Mouse (Mus musculus): Measurements from ENCODE around the gene Ifne.

Gene Ifne

DNA sequence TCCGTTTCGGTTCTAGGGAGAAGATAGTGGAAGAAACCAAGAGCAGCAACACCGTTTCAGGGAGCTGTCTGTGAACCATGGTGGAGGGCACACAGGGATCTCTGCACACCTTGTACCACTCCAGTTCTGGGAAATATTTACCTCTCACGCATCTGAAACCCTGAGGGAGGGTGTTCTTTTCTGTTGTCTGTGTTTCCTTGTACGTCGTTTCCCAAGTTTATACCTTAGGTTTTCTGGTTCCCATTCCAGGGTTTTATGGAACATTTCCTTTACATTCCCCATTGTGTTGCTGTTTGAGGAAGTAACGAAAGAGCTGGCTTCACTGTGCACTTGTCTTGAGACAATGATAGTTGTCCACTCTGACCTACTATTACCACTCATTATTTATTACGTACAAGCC is at the start of gene Ifne:
Gene Ifne, minus strand, starts transcription at position 101 of the 400 bp plus-strand sequence.
- no peak for DNase-seq (ENCODE audit: low read depth, low spot score)

- no peak for DNase-seq (ENCODE audit: low read depth, low spot score)
Measured at GRCm38 (mm10) chr4:88928341-88929102, 48.5 kb upstream of the Ifne start.

- no peak for DNase-seq (ENCODE audit: low read depth, low spot score)
Measured at GRCm38 (mm10) chr4:88927850-88928249, 47.8 kb upstream of the Ifne start.

DNA sequence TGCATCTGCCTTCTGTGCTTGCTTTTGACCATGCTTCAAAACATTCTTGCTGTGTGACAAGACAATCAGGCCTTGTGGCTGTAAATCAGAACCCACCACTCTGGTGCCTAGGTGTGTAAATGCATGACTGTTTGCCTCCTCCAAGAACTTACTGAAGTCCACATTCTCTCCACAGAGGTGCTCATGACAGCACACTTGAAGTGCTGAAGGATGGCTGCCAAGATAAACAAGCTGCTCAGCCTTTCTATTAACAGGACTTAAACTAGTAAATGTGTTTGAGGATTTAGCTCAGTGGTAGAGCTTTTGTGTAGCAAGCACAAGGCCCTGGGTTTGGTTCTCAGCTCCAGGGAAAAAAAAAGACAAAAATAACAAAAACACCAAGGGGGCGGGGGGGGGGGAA is 46.6 kb upstream of the Ifne start:
- no peak for DNase-seq (ENCODE audit: low read depth, low spot score)

- DNase-seq (ENCODE audit: low read depth, low spot score), result no peak
Measured at GRCm38 (mm10) chr4:88926082-88926481, 46.1 kb upstream of the Ifne start.

GRCm38 (mm10) chr4:88925456-88925855 is 45.5 kb upstream of the Ifne start:
- DNase-seq (ENCODE audit: low read depth, low spot score), result no peak

DNA sequence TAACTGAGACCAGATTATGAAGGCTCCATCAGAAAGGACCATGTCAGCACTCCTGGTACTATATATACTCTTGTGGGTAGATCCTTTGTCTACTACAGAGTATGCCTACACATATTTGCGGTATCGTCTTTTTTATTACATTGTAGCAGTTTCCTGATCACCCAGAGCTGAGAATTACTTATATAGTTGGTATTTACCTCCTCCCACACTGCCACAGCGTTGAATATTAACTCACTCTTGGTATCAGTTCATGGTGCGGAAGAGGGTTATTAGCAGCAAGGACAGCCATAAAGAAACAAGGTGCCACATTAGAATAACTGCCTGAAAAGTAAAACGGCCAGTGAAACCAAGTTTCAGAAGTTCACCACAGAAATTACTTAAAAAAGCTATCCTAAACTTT is 41.3 kb upstream of the Ifne start:
- DNase-seq (ENCODE audit: low read depth, low spot score), result no peak

DNA sequence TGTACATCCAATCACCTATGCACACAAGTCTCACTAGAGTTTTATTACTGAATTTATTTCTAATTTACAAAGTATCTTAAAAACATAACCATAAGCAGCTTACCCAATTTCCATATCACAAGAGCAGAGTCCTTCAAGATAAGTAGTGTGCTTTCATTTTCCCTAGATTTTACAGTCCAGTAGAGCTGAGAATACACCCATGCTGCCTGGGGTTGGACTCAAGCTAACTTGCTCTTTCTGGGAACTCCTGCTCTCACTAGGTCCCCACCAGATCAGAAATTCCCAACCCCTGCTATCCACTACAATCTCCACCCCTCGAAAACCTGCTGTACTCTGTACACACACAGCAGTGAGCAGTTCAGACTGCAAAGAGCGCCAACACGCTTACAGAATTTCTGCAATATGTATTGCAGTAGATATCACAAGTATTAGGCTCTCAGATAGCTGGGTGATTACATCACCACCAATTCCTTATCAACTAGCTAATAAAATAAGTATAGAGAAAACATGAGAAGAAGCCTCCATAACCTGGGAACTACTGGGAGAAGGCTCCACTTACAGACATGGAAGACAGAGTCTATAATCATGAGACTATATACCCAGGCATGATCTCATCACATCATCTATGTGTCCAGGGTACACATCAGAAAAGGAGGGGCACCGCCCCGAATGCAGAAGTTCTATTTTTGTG is 37.9 kb upstream of the Ifne start:
- no peak for DNase-seq (ENCODE audit: low read depth, low spot score)

DNA sequence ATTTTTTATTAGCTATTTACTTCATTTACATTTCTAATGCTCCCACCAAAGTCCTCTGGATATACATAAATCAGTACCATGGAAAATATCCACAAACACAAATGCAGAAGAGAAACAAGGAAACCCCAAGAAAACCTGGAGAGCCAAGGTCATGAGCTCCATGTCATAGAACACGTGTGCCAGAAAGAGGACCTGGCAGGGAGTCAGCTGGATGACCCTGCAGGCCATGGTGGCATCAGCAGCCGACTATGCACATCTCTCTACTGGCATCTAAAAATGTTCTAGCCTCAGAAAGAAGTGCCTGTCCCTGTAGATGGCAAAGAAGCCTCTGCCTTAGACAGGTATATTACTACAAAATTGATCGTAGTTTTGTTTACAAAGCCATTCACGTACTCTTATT is 36.3 kb upstream of the Ifne start:
- DNase-seq (ENCODE audit: low read depth, low spot score), result no peak

DNA sequence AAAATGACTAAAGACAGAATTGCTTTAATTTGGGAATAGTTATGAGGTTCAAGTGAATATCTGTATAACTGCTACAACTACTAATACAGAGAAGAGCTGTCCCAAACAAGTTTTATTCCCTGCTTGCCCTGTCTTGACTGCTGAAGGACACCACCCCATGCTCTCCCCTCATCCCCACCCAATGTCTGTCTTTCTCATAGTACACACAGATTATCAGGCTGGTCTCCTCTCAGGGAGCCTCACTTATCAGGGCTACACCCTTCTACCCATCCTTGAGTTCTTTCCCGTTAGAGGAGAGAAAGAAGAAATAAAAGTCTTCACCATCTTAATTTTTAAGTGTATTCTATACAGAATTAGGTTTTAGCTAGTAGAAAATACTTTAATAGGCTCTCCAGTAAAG is 34.0 kb upstream of the Ifne start:
- no peak for DNase-seq (ENCODE audit: low read depth, low spot score)

DNA sequence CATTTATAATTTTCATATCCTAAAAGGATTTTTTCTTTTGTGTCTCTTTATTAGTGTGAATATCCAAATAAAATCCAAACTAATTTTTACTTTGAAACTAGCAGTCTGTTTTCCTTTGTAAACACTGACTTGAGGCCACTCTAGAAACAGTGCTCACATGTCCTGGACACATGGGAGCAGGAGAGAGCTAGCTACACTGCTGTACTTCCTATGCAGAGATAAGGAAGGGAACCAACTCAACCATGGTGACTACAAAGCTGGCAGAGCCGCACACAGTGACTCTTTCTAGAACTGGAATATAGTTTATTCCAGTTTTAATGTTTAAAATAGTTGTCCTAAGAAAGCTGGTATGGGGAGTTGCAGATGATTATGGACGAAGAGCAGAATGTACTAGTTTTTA is 32.9 kb upstream of the Ifne start:
- no peak for DNase-seq (ENCODE audit: low read depth, low spot score)

GRCm38 (mm10) chr4:88912187-88912586 is 32.2 kb upstream of the Ifne start:
- DNase-seq (ENCODE audit: low read depth, low spot score), result no peak

GRCm38 (mm10) chr4:88909600-88910534 is 29.9 kb upstream of the Ifne start:
- no peak for DNase-seq (ENCODE audit: low read depth, low spot score)

DNA sequence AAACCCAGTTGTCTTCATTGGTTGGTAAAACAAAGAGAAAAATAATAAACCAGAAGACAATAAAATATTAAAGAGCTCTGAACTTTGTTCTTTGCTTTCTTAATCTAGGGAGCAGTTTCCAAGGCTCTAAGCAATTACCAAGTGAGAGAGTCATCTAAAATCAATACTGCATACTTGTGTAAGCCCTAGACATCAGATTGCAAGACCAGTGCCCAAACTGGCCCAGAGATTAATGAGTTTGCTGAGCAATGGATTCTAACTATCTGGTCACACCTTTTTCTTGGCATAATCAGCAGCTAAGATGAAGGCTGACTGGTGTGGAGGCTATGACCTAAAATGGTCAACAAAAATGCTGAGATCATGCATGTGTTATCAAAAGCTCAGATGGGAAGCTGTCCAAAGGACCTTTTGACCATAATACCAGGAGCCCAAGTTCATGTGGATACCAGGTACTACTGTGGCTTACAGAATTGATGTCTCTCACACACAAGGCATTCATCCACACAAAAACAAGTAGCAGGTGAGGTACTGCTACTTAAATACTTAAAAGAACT is 13.3 kb upstream of the Ifne start:
- DNase-seq (ENCODE audit: low read depth, low spot score), result no peak

DNA sequence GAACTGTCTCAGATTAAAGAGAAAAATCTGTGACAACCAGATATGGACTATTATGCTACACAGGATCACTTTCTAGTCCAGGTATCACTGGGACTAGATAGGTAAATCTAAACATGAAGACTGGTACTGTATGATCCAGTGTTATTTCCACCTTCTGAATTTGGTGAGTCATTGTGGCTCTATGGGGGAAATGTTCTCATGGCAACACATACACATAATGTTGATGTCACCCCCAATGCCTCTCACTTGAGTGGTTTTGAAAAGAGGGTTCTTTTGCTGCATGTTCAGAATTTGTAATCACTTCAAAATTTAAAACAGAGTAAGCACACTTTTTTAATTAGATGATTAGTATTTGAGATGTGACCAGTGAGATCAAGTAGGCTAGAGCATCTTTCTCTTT is 8.2 kb upstream of the Ifne start:
- DNase-seq (ENCODE audit: low read depth, low spot score), result no peak

GRCm38 (mm10) chr4:88878772-88879171 is 1.2 kb downstream of the Ifne start:
- DNase-seq (ENCODE audit: low read depth, low spot score), result no peak

DNA sequence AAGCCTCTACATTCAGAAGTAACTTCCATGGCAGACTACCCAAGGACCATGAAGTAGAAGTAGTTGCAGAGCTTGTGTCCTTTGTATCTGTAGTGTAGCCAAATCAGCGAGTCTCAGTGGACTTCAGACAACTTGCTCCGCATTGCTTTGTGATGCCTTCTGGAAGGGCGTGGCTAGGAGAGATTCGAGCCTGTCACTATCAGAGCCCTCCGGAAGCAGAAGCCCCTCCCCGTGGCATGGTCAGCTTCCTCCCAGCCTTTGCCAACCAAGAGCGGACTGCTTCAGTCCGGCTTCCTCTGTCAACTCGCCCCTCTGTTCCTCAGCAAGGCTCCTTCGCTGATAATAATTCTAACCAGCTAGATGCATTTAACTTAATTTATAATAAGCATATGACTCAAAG is 1.8 kb downstream of the Ifne start:
- no peak for DNase-seq (ENCODE audit: low read depth, low spot score)

- DNase-seq (ENCODE audit: low read depth, low spot score), result no peak
Measured at GRCm38 (mm10) chr4:88876520-88876919, 3.5 kb downstream of the Ifne start.

DNA sequence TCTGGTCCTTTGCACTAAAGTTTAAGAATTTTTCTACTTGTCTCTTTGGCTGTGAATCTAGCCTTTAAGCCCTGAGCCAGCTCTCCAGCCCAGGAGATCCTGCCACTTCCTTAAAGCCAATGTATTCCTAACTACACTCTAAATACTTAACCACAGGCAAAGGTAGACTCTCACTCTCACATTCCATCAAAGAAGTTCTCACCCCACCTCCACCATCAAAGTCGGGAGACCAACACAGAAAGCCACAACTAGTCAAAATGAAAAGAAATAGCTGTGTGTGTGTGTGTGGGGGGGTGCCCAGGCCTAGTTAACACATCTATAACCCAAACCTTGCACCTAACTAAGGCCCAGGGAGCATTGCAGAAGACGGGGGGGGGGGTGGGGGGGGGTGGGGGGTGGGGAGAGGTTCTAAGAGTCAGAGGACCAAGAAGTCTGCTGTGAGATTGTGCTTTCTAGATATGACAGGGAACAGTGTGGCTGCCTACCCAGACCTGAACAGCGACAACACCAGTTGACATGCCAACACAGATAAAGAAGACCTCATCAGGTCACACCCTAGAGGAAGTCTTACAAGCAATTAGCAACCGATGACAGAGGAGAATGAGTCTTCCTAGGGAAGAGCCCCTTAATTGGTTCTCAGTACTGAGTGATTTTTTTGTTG is 4.4 kb downstream of the Ifne start:
- no peak for DNase-seq (ENCODE audit: low read depth, low spot score)

- peak; percentile 30 for DNase-seq (ENCODE audit: low read depth, low spot score)
Measured at GRCm38 (mm10) chr4:88872691-88873090, 7.3 kb downstream of the Ifne start.

Data from embryo, embryonic 11.5 days (tissue).